Mouse (Mus musculus): Measurements from ENCODE around the gene Tm6sf1.

The Tm6sf1 gene

DNA sequence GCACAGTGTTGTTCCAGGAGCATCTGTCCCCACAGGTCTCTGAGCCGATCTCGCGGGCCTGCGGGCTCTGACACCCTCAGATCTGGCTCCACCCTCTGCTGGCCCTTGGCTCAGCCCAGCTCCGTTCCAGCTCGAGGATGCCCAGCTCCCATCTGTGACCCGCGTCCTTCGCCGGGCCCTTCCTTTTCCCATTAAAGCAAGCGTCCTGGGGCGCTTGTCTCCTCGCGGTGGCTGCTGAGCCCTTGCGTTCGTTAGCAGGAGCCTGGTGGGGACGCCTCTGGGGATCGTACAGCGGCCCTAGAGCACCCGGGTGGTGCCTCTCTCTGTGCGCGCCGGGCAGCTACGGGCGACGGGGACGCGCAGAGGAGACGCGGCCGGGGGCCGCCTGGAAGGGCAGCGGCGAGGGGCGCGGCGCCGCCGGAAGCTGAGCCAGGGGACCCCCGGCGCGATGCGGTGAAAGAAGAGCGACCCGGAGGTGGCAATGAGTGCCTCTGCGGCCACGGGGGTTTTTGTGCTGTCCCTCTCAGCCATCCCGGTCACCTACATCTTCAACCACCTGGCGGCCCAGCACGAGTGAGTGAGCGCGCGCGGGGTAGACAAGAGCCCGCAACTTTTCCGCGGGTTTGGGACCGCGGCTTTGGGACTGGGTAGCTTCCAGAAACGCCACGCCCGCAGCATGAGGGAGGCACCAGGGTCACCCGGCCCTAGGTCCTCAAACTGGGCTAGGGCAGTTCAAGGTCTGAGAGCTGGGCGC, at the start of gene Tm6sf1:
Tm6sf1 (plus strand) TSS at position 34 of the 754 bp plus-strand sequence.
- in situ Hi-C loops (cut with MboI, MseI): no loop called here

DNA sequence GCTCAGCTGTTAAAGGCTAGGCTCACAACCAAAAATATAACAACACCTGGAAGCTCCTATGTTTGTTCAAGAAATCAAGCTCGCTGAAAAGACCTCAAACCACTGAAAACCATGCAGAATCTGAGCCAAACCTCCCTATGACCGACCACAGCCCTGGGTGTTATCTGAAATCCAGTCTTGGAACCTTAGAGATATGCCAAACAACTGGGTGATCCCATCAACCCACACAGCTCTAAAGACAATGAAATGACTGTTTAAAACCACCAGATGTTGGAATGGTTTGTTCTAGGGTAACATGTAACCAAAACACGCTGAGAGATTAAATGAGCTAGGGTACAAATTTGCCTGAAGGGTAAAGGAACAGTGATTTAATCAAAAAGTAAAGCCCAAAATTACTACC, 33.9 kb upstream of the Tm6sf1 start:
- in situ Hi-C loops (cut with MboI, MseI): loop anchor here in 1 of 2 experiments (25.0 kb wide), 1 partner anchor 1738 kb away; no protein-coding TSS in a partner anchor

DNA sequence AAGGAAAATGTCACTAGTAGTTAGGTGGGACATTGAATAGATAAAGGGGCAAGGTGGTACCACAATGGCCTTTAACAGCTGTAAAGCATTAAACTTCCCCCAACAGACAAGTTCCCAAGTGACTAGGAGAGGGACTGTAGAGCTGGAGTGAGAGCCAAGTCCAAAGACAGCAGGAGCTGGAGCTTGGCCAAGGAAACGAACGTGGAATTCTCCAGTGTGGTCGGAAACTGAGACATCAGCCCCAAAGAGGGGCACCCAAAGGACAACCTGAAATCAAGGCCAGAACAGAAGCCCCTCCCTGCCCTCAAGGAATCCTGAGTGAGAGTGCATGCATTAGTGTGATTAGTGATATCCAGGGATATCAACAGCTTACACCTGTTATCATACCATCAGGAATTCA, 33.4 kb upstream of the Tm6sf1 start:
- in situ Hi-C loops (cut with MboI, MseI): loop anchor here in 1 of 2 experiments (25.0 kb wide), 1 partner anchor 1738 kb away; no protein-coding TSS in a partner anchor

DNA sequence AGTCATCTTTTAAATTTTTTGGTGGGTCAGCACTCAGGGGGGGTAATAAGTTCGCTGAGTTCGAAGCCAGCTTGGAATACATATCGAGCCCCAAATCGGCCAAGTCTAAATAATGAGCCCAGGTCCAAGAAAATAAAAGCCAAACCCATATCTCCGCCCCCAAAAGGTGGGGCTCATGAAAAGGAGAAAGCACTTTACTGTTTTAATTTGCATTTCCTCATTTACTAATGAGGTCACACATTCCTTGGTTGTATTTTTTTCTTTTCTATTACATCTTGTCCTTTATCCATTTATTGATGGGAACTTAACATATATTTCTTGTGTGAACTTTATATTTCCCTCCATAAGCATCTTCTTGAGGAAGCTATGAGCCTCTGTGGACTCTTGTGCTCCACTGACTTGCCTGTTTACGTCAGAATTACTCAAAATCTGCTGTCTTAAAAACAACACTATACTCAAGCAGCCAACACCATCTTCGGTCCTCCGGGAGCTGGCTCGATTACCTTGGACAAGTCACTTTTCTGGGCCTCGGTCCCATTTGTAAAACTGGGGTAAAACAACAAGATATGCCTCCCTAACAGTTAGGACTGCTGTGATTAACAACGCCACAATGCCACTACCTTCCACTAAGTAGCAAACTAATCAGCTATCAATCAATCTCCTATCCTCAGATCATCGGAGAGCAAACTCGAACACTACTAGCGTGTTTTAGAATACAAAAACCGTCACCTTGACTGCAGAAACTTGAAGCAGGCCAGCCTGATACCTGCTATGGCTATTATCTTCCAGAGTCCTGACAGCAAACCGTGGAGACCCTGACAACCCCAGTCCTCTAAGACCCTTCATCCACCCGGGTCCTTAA, 30.8 kb upstream of the Tm6sf1 start:
- in situ Hi-C loops (cut with MboI, MseI): loop anchor here in 1 of 2 experiments (25.0 kb wide), 1 partner anchor 1741 kb away; no protein-coding TSS in a partner anchor

DNA sequence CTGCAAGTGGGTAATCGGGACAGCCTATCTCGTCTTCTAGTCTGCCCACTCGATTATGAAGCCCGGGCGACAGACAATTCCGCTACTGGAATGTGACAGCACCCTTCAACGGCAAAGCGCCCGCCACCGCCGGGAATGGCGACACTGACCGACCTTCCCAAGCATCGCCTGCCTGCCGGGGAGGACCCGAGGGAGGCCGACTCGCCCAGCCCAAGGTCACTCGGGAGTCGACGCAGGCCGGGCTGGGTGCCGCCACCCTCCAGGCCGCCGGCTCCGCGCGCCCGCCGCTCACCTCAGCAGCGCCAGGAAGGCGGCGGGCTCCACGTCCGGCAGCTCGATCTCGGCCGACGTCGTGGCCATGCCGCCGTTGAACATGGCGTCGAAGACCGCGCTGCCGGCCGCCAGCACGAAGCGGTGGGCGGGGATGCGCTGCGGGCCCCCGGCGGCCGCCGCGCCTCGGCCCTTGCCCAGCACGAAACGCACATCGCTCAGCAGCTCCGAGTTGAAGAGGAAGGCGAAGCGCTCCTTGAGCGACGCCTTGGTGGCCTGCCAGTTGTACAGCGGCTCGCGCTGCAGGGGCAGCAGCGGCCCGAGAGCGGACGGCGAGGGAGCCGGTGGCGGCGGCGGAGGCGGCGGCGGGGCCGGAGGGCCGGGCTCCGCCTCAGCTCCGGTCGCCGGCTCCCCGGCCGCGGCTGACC, 30.0 kb upstream of the Tm6sf1 start:
- in situ Hi-C loops (cut with MboI, MseI): loop anchor here in 1 of 2 experiments (25.0 kb wide), 1 partner anchor 1742 kb away; no protein-coding TSS in a partner anchor

DNA sequence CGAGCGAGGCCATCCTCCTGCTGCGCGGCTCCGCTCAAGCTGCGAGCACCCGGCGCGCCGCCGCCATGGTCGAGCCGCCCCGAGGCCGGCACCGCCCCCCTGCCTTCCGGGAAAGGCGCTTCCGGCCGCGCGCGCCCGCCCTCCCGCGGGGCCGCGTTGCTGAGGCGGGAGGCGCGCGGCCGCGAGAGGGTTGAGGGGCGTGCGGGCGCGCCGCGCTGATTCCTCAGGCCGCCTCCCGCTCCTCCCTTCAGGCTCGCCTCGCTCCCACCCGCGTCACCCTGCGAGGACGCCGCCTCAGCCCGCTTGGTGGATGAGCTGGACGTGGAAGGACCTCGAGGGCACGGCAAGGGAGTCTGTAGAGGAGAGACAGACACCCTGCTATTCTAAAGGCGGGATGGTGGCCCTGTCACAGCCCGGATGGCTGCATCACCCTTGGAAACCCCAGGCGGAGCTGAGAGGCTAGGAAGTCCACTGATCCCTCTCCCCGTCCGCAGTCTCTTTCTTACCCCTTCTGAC, 29.4 kb upstream of the Tm6sf1 start, which contains the start of gene Btbd1:
Btbd1 (minus strand) TSS at position 53 of the 516 bp plus-strand sequence.
- in situ Hi-C loops (cut with MboI, MseI): loop anchor here in 1 of 2 experiments (25.0 kb wide), 1 partner anchor 1742 kb away; no protein-coding TSS in a partner anchor

DNA sequence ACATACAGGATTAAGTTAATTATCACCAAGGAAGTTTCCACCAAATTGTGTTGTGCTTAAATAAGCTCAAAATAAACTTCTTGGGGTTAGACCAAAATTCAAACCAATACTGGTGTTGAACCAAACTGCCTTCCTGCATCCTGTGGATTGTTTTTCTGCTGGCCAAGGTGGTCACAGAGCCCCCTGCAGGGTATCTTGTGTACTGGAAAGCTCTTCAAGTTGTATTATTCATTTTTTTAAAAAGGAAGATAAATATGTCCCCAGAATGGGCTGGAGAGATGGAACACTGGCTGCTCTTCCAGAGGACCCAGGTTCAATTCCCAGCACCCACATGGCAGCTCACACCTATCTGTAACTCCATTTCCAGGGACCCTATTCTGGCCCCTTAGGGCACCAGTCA, 24.0 kb upstream of the Tm6sf1 start:
- in situ Hi-C loops (cut with MboI, MseI): loop anchor here in 1 of 2 experiments (25.0 kb wide), 1 partner anchor 1748 kb away; no protein-coding TSS in a partner anchor

DNA sequence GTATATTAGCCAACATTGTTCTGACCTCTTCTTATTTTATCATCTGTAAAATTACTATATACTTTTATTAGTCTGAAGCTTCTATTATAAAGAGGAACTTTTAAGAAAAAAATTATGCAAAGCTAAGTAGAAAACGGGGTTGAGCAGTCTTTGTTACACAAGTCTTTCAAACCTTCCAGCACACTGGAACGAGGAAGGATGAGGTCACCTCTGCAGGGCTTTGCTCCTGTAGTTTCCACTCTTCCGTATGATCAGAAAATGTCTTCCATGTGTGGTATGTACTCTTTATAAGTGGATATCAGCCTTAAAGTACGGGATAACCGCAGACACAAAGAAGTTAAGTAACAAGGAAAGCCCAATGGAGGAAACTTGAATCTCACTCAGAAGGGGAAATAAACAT, 23.4 kb upstream of the Tm6sf1 start:
- in situ Hi-C loops (cut with MboI, MseI): loop anchor here in 1 of 2 experiments (25.0 kb wide), 1 partner anchor 1748 kb away; no protein-coding TSS in a partner anchor

DNA sequence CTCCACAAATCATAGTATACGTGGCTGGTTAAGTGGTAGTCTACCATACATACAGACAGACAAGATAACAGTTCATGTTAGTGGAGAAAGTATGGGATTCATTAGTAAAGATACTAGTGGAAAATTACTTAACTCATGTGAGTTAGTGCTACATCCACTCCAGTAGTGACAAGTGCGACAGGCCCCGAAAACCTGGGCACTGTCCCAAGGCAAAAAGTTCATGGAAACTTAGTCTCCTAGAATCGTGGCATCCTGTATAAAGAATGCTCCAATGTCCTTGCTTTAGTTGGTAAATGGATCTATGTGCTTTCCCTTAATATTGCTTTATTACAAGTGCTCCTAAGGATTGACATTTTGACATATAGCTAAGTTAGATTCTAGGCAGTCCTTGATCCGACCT, 21.0 kb upstream of the Tm6sf1 start:
- in situ Hi-C loops (cut with MboI, MseI): loop anchor here in 1 of 2 experiments (25.0 kb wide), 1 partner anchor 1750 kb away; no protein-coding TSS in a partner anchor

DNA sequence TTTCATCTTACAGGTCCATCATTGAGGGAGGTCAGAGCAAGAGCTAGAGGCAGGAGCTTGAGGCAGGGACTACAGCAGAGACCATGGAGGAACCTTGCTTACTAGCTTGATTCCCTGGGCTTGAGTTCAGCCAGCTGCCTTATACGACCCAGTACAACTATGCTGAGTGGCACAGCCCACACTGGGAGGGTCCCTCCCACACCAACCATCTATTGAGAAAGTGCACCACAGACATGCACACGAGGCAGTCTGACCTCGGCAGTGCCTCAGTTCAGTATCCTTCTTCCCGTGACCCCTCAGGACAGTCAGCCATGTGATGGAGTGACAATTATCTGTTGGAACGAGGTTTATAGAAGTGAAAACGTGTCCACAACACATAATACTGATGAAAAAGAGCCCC, 19.1 kb upstream of the Tm6sf1 start:
- in situ Hi-C loops (cut with MboI, MseI): loop anchor here in 1 of 2 experiments (10.0 to 25.0 kb wide), 2 partner anchors 405 to 1752 kb away; no protein-coding TSS in a partner anchor

DNA sequence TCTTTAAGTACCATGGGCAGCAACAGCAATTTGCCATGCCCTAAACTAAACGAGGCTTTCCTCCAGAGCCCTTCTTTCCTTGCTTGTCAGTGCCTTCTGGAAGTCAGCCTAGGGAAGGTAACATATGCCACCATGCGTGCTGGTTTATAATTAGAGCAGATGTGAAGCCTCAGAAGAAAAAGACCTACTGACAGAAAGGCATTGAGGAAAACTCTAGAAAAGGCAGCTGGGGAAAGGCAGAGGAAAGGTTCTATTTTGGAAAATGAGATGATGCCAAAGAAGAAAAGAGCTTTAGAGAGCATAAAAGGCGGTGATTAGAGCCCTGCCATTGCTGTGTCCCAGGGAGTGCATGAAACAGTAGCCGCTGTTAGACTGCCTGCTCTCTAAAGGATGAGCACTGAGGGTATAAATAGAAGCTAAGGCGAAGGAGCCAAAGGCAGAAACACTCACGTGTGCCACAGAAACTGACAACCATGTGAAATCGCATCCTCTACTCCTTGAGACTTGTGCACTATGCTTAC, 18.1 kb upstream of the Tm6sf1 start:
- in situ Hi-C loops (cut with MboI, MseI): loop anchor here in 1 of 2 experiments (10.0 to 25.0 kb wide), 2 partner anchors 404 to 1753 kb away; no protein-coding TSS in a partner anchor

DNA sequence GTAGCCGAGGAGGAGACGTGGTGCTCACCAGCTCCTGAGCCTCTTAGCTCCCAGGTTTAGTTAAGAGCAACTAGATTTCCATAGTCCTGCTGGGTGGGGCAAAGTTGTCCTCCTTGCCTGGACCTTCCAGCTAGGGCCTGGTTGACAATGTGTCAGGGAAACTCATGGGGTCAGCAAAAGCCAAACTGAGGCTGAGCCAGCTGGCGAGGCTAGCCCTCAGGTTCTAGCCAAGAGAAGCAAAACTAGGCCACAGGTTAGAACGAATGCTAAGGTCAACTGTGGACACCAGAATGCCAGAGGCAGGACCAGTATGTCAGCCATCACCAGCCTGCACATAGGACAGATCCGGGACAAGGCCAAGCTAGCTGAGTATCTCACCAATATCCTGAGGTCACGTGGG, 17.4 kb upstream of the Tm6sf1 start:
- in situ Hi-C loops (cut with MboI, MseI): loop anchor here in 1 of 2 experiments (10.0 to 25.0 kb wide), 2 partner anchors 403 to 1754 kb away; no protein-coding TSS in a partner anchor

DNA sequence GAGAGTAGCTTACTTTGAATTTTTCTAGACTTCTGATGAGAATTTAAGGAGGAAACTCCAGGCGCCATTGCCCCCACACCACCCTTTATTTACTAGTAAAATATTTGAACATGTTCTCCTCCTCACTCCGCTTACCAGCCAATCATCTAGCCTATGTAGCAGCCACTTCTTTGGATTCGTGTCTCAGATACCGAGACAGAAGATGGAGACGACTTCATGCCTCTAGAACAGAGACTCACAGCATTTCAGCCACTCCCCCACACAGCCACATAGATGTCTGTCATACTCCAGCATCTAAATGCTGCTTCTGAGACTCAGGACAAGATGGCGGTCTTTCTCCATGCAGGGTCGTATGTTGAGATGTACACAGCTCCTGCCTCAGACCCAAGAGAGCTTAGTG, 16.7 kb upstream of the Tm6sf1 start:
- in situ Hi-C loops (cut with MboI, MseI): loop anchor here in 1 of 2 experiments (10.0 to 25.0 kb wide), 2 partner anchors 403 to 1755 kb away; no protein-coding TSS in a partner anchor

DNA sequence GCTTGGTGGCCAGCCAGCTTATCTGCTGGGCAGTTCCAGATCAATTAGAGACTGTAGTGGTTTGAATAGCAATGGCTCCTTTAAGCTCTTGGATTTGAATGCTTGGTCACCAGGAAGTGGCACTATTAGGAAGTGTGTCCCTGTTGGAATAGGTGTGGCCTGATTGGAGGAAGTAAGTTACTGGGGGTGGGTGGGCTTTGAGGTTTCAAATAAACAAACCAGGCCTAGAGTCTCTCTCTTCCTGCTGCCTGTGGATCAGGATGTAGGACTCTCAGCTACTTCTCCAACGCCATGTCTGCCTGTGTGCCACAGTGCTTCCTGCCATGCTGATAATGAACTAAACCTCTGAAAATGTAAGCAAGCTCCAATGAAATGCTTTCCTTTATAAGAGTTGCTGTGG, 15.8 kb upstream of the Tm6sf1 start:
- in situ Hi-C loops (cut with MboI, MseI): loop anchor here in 1 of 2 experiments (10.0 to 25.0 kb wide), 2 partner anchors 402 to 1756 kb away; no protein-coding TSS in a partner anchor

DNA sequence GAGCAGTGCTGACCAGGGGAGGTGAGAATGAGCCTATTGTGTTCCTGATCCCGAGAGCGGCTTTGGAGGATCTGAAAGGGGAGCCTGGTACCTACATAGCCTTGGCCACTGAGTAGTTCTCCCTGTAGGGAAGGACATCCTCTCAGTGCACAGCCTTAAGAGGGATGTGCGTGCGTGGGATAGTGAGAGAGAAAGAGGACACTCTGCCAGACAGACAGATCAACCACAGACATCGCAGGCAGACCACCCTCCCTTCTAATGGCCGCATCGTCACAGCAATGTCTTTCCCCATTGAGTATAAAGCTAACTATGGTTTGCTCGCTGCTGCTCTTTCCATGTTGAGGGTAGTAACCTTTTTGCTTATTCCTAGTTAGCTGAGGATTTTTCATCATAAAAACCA, 14.9 kb upstream of the Tm6sf1 start:
- in situ Hi-C loops (cut with MboI, MseI): loop anchor here in 1 of 2 experiments (10.0 to 25.0 kb wide), 2 partner anchors 401 to 1757 kb away; no protein-coding TSS in a partner anchor

DNA sequence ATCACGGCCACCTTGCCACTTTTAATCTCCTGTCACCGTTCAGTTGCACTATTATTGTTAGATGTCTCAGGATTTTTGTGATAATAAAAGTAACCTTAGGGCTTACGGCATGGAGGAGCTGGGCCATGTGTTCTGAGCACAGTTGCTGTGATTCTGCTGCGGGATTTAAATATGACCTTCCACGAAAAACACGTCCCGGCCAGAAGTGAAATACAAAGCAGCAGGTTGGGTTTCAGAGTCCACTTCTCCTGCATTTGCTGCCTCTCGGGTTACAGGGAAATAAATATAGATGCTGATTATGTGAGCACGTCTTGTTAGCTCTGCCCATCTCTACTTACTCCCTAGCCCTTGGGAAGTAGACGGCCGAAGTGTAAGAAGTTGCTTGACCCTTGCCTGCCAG, 14.0 kb upstream of the Tm6sf1 start:
- in situ Hi-C loops (cut with MboI, MseI): loop anchor here in 1 of 2 experiments (10.0 to 25.0 kb wide), 2 partner anchors 400 to 1758 kb away; no protein-coding TSS in a partner anchor

DNA sequence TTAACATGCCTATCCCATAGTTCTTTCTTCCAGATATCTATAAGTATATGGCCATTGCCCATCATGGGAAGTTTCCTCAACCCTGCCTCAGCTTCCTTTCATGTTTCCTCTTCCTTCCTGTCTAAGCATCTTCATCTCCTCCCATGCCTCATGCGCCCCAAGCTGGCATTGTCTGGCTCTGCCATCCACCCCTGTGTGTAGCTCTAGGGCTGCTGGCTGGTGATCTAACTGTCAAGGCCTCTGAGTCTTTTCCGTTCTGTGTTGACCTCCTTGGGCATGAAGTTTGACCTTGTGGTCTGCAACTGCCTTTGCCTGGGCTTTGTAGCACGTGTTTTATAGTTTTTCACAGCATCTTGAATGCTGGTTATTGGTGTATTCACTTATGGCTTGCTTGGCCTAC, 13.5 kb upstream of the Tm6sf1 start:
- in situ Hi-C loops (cut with MboI, MseI): loop anchor here in 1 of 2 experiments (10.0 to 25.0 kb wide), 2 partner anchors 399 to 1758 kb away; no protein-coding TSS in a partner anchor

DNA sequence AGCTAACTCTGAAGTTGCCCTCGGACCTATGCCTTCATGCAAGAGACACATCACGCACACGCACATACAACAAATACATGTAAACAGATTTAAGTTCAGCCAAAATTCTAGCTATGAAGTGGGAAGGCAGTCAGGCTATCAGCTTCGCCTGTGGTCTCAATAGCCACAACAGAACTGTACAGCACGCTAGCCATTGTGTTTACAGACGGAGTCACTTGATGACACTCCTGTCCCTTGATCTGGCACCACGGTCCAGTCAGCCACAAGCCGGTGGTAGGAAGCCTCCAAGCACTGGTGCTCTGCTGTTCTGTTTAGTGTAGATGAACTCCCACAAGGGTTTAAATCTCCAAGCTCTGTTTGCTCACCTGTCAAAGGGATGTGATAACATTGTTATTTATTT, 12.8 kb upstream of the Tm6sf1 start:
- in situ Hi-C loops (cut with MboI, MseI): loop anchor here in 1 of 2 experiments (10.0 to 25.0 kb wide), 2 partner anchors 399 to 1759 kb away; no protein-coding TSS in a partner anchor

DNA sequence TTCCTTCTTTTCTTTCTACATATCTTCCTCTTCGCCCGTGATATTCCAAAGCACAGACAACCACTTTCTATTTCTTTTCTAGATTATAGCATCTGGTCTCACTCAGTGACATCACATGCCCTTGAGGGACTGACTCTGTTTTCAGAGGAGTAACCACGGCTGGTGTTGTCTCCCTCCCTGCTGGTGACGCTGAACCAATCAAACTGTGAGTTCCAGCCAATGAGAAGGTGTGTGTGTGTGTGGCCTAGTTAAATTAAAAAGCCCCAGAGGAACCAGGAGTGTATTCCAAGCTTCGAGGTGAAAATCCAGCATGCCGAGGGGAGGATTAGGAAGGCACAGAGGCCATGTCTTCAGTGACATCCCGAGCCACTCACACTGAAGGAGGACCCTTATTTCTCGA, 11.8 kb upstream of the Tm6sf1 start:
- in situ Hi-C loops (cut with MboI, MseI): loop anchor here in 1 of 2 experiments (10.0 to 25.0 kb wide), 2 partner anchors 398 to 1760 kb away; no protein-coding TSS in a partner anchor
